Mouse (Mus musculus) frontal cortex, adult (tissue): ENCODE data around the gene Echdc3.

Experiments
- ATAC-seq: cut with Nextera tagmentation; 2 replicates; pipeline ENCODE4 v1.9.2; 2017; ENCODE audit warnings: mild to moderate bottlenecking, moderate library complexity, mixed read lengths; ENCODE audit not compliant: low TSS enrichment

Echdc3 gene

GRCm38 (mm10) chr2:6212724-6213511 lies at the start of gene Echdc3:
TSS of gene Echdc3 (minus strand) at chr2:6213033.
- peak; percentile 55 for ATAC-seq

GRCm38 (mm10) chr2:6261718-6262117 lies 48.9 kb upstream of the Echdc3 start:
- ATAC-seq, result no peak

GRCm38 (mm10) chr2:6261201-6261672 lies 48.4 kb upstream of the Echdc3 start:
- ATAC-seq, result no peak

GRCm38 (mm10) chr2:6260661-6261060 lies 47.8 kb upstream of the Echdc3 start:
- no peak for ATAC-seq

- no peak for ATAC-seq
Measured at GRCm38 (mm10) chr2:6259182-6259581, 46.3 kb upstream of the Echdc3 start.

GRCm38 (mm10) chr2:6258026-6258425 lies 45.2 kb upstream of the Echdc3 start:
- ATAC-seq, result no peak

GRCm38 (mm10) chr2:6257146-6257545 lies 44.3 kb upstream of the Echdc3 start:
- ATAC-seq, result peak; percentile 96

GRCm38 (mm10) chr2:6255989-6256841 lies 43.4 kb upstream of the Echdc3 start:
- peak; percentile 55 for ATAC-seq

GRCm38 (mm10) chr2:6255402-6255988 lies 42.7 kb upstream of the Echdc3 start:
- no peak for ATAC-seq

GRCm38 (mm10) chr2:6252491-6252890 lies 39.7 kb upstream of the Echdc3 start:
- no peak for ATAC-seq

- ATAC-seq, result no peak
Measured at GRCm38 (mm10) chr2:6251076-6251496, 38.3 kb upstream of the Echdc3 start.

GRCm38 (mm10) chr2:6241446-6241845 lies 28.6 kb upstream of the Echdc3 start:
- ATAC-seq, result no peak

GRCm38 (mm10) chr2:6240072-6240471 lies 27.2 kb upstream of the Echdc3 start:
- no peak for ATAC-seq

- no peak for ATAC-seq
Measured at GRCm38 (mm10) chr2:6239333-6239732, 26.5 kb upstream of the Echdc3 start.

GRCm38 (mm10) chr2:6238679-6239078 lies 25.8 kb upstream of the Echdc3 start:
- ATAC-seq, result no peak

GRCm38 (mm10) chr2:6238244-6238643 lies 25.4 kb upstream of the Echdc3 start:
- ATAC-seq, result no peak

- ATAC-seq, result no peak
Measured at GRCm38 (mm10) chr2:6233353-6233752, 20.5 kb upstream of the Echdc3 start.

GRCm38 (mm10) chr2:6232755-6233154 lies 19.9 kb upstream of the Echdc3 start:
- no peak for ATAC-seq

- ATAC-seq, result no peak
Measured at GRCm38 (mm10) chr2:6230865-6231264, 18.0 kb upstream of the Echdc3 start.

- ATAC-seq, result peak; percentile 47
Measured at GRCm38 (mm10) chr2:6229597-6230290, 16.9 kb upstream of the Echdc3 start.

- no peak; the same call in 1 of the 2 replicates for ATAC-seq
Measured at GRCm38 (mm10) chr2:6227059-6227445, 14.2 kb upstream of the Echdc3 start.
